Comparison of ENCODE assay signal across 23 mouse cellular contexts in the genomic region with DNA sequence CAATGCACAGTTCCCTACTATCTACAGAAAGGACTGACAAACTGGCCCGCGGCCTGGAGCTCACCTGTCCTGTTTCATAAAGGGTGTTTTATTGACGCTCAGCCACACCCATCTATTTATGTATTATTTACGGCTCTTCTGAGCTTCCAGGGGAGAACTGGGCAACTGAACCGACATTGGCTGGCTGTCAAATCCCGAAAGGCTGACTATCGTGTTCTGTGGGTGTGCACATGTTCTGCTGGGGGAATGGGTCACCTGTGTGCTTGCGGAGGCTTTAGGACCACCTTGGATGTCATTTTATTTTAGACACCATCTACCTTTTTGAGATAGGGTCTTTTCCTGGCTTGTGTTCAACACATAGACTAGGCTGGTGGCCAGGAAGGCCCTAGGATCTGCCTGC.
DNase-seq lines count a peak whose midpoint lies in the region; ATAC-seq and TF ChIP-seq lines count a peak whose summit lies in the region.
"Had no signal": no experiment of that assay in that cellular context is flagged by ENCODE, and none has a peak within 500 bp of the region (broad histone marks: within the 10 kb centered on the region; RNA-seq: fewer than 3 reads in every experiment).

No protein-coding gene starts in this region.

- no peaks in the 10 kb centered on the region for H3K36me3 ChIP-seq in hindbrain, embryonic 13.5 days
- H3K36me3 ChIP-seq in hindbrain, embryonic 12.5 days = no peaks in the 10 kb centered on the region
- no peaks in the 10 kb centered on the region for H3K36me3 ChIP-seq in limb, embryonic 14.5 days (ENCODE audit: control insufficient read depth, insufficient read depth, low read length)
- H3K36me3 ChIP-seq: embryonic facial prominence, embryonic 15.5 days; heart, embryonic 10.5 days; heart, embryonic 13.5 days had no signal

- TF ChIP-seq POLR2A in limb, embryonic 14.5 days (IDR thresholded peaks at IDR 0.05; ENCODE audit: borderline replicate concordance, extremely low read depth, insufficient read depth, insufficient read length) = no peak

- H3K27ac ChIP-seq in hindbrain, embryonic 13.5 days = 0 out of 2 replicates have a peak overlapping the region, but pooled peaks have one; percentile 31
- H3K27ac ChIP-seq in hindbrain, embryonic 12.5 days = no peak overlapping the region
- H3K27ac ChIP-seq in limb, embryonic 14.5 days (replicated peaks; ENCODE audit: low read depth, low read length) = peak overlapping the region; percentile 64
- H3K27ac ChIP-seq: embryonic facial prominence, embryonic 15.5 days; heart, adult 2 months; heart, embryonic 10.5 days; heart, embryonic 13.5 days had no signal

- no peak for ATAC-seq in hindbrain, embryonic 13.5 days (ENCODE audit: low FRiP score)
- ATAC-seq in hindbrain, embryonic 12.5 days (ENCODE audit: low FRiP score) = no peak
- no peak for ATAC-seq in limb, embryonic 14.5 days (ENCODE audit: low FRiP score, low read depth)
- ATAC-seq: activated CD4-positive, CD25-positive, alpha-beta regulatory T cell, adult 4 months; forebrain, embryonic 16.5 days; hindbrain, embryonic 16.5 days; intestine, postnatal 0 days had no signal

- H3K9ac ChIP-seq in hindbrain, embryonic 13.5 days = no peak overlapping the region
- no peak overlapping the region for H3K9ac ChIP-seq in hindbrain, embryonic 12.5 days
- no peak overlapping the region for H3K9ac ChIP-seq in limb, embryonic 14.5 days (ENCODE audit: low read depth, low read length, severe bottlenecking)
- H3K9ac ChIP-seq: embryonic facial prominence, embryonic 15.5 days; heart, embryonic 13.5 days had no signal

- DNase-seq in cerebellum, postnatal 10 days = peak; percentile 53 to 59
- no peak for DNase-seq in cerebellum, adult 11-12 months
- peak; percentile 28 for DNase-seq in gastrocnemius, adult 18-20 months (ENCODE audit: low spot score)
- no peak for DNase-seq in gastrocnemius, postnatal 36 days
- no peak for DNase-seq in limb, embryonic 14.5 days (ENCODE audit: low spot score)
- DNase-seq in kidney, postnatal 10 days = no peak
- DNase-seq: adrenal gland, adult 8-10 months; adrenal gland, postnatal 25 days; cerebellum, adult 18-20 months; cerebellum, adult 9-10 months; heart, adult 2 months; heart, postnatal 14 days; heart, postnatal 4 days; kidney, adult 2 months had no signal

- intact Hi-C loops in gastrocnemius, postnatal 36 days (cut with DNase I) = no loop called here

- peaks cover 44% of the 10 kb centered on the region for H3K4me1 ChIP-seq in hindbrain, embryonic 13.5 days (replicated peaks)
- H3K4me1 ChIP-seq in hindbrain, embryonic 12.5 days = peaks cover 25% of the 10 kb centered on the region
- peaks cover 34% of the 10 kb centered on the region for H3K4me1 ChIP-seq in limb, embryonic 14.5 days (ENCODE audit: control insufficient read depth, insufficient read depth, low read length)
- H3K4me1 ChIP-seq: heart, embryonic 13.5 days had no signal

- no peak overlapping the region for H3K4me3 ChIP-seq in hindbrain, embryonic 13.5 days
- no peak overlapping the region for H3K4me3 ChIP-seq in hindbrain, embryonic 12.5 days
- H3K4me3 ChIP-seq in limb, embryonic 14.5 days (replicated peaks; ENCODE audit: low read length) = no peak overlapping the region
- H3K4me3 ChIP-seq: embryonic facial prominence, embryonic 15.5 days; heart, adult 2 months; heart, embryonic 10.5 days; heart, embryonic 13.5 days had no signal

- 82% methylated on average over 8 of the region's 8 CpGs for WGBS in hindbrain, embryonic 13.5 days
- WGBS in hindbrain, embryonic 12.5 days = 84% methylated on average over 8 of the region's 8 CpGs
- 54% methylated on average over 8 of the region's 8 CpGs for WGBS in limb, embryonic 14.5 days

- H3K27me3 ChIP-seq in hindbrain, embryonic 13.5 days = no peaks in the 10 kb centered on the region
- H3K27me3 ChIP-seq in hindbrain, embryonic 12.5 days = no peaks in the 10 kb centered on the region
- no peaks in the 10 kb centered on the region for H3K27me3 ChIP-seq in limb, embryonic 14.5 days (ENCODE audit: control insufficient read depth, insufficient read depth, low read length)
- H3K27me3 ChIP-seq: embryonic facial prominence, embryonic 15.5 days; heart, embryonic 13.5 days had no signal

- H3K4me2 ChIP-seq in hindbrain, embryonic 13.5 days = no peak overlapping the region
- no peak overlapping the region for H3K4me2 ChIP-seq in hindbrain, embryonic 12.5 days (replicated peaks)
- H3K4me2 ChIP-seq in limb, embryonic 14.5 days (replicated peaks; ENCODE audit: low read depth, low read length, severe bottlenecking) = no peak overlapping the region
- H3K4me2 ChIP-seq: embryonic facial prominence, embryonic 15.5 days; heart, embryonic 13.5 days had no signal

- no peaks in the 10 kb centered on the region for H3K9me3 ChIP-seq in hindbrain, embryonic 13.5 days
- H3K9me3 ChIP-seq in hindbrain, embryonic 12.5 days (replicated peaks) = no peaks in the 10 kb centered on the region
- no peaks in the 10 kb centered on the region for H3K9me3 ChIP-seq in limb, embryonic 14.5 days (ENCODE audit: control insufficient read depth, low read length)
- H3K9me3 ChIP-seq: embryonic facial prominence, embryonic 15.5 days; heart, embryonic 10.5 days; heart, embryonic 13.5 days had no signal

Comparison
In these comparisons a context has a peak if more than half of its experiments do, and no peak if none do; other contexts are left out.
1. DNase-seq: peak in cerebellum, postnatal 10 days (2 of 2) and gastrocnemius, adult 18-20 months (single experiment); none in cerebellum, adult 11-12 months (single experiment), gastrocnemius, postnatal 36 days (0 of 2), limb, embryonic 14.5 days (single experiment) and kidney, postnatal 10 days (single experiment).